Mouse (Mus musculus) liver, embryonic 14.5 days (tissue): ENCODE measurements around the gene Peli2. TPM values are rescaled to one million over a fixed set of nuclear protein-coding genes. Genes with fewer than 3 reads are reported as not detected.
A peak's percentile ranks its signal among the peaks of the same experiment; 100 is the strongest.

ENCODE experiments used
- ATAC-seq: fragments of 200-750 bp; cut with Nextera tagmentation; 2 replicates; pipeline ENCODE4 v1.8.0; 2017; ENCODE audit warnings: moderate number of reproducible peaks, mild to moderate bottlenecking, moderate library complexity; ENCODE audit not compliant: insufficient read depth
- DNase-seq, 3 experiments: peaks; one replicate each; pipeline ENCODE4 v3.0.0-alpha.2; 2012 to 2013; ENCODE audit warnings: low read depth in 3 of 3, low spot score in 3 of 3
- H3K27ac ChIP-seq: fragments of 300-500 bp; sonication (generic); 2 replicates; pipeline ENCODE4 v1.5.1; 2014; ENCODE audit warnings: moderate library complexity, mild to moderate bottlenecking, control low read depth, inconsistent platforms
- H3K27me3 ChIP-seq: fragments of 300-500 bp; sonication (generic); 2 replicates; pipeline ENCODE4 v1.6.1; 2014; ENCODE audit warnings: mild to moderate bottlenecking, low read length, moderate library complexity; ENCODE audit not compliant: control insufficient read depth, insufficient read depth
- H3K36me3 ChIP-seq: fragments of 300-500 bp; sonication (generic); replicated peaks from 2 replicates; pipeline ENCODE4 v1.6.1; 2014; ENCODE audit warnings: low read depth; ENCODE audit not compliant: control insufficient read depth, insufficient read depth
- H3K4me1 ChIP-seq, 2 experiments: fragments of 200-500 bp in 1 of 2; fragments of 300-500 bp in 1 of 2; sonication (generic) in 1 of 2; replicated peaks; 2 replicates each; pipeline ENCODE4 v1.6.1; 2012 to 2014; ENCODE audit warnings: antibody characterized with exemption in 1 of 2, inconsistent platforms in 1 of 2, low read length in 1 of 2; ENCODE audit not compliant: control insufficient read depth in 2 of 2, insufficient read depth in 2 of 2
- H3K4me2 ChIP-seq: fragments of 300-500 bp; sonication (generic); 2 replicates; pipeline ENCODE4 v1.6.1; 2014; ENCODE audit warnings: low read depth, mild to moderate bottlenecking, control low read depth, moderate library complexity
- H3K4me3 ChIP-seq, 2 experiments: fragments of 200-500 bp in 1 of 2; fragments of 300-500 bp in 1 of 2; sonication (generic) in 1 of 2; 2 replicates each; pipeline ENCODE4 v1.5.1; 2012 to 2014; ENCODE audit warnings: low read depth in 2 of 2, low read length in 2 of 2, mild to moderate bottlenecking in 2 of 2, control low read depth in 1 of 2, inconsistent platforms in 1 of 2, moderate library complexity in 1 of 2; ENCODE audit not compliant: insufficient read depth in 1 of 2
- H3K9ac ChIP-seq: fragments of 300-500 bp; sonication (generic); replicated peaks from 2 replicates; pipeline ENCODE4 v1.6.1; 2014; ENCODE audit warnings: mild to moderate bottlenecking, control low read depth, moderate library complexity
- H3K9me3 ChIP-seq: fragments of 300-500 bp; sonication (generic); 2 replicates; pipeline ENCODE4 v1.6.1; 2016; ENCODE audit warnings: low read length, mixed read lengths; ENCODE audit not compliant: control insufficient read depth
- CTCF ChIP-seq: IDR thresholded peaks from 2 replicates; pipeline ENCODE4 v1.5.1; 2016; ENCODE audit warnings: antibody characterized with exemption, low read depth, control low read depth
- EP300 ChIP-seq: IDR thresholded peaks from 2 replicates; pipeline ENCODE4 v1.6.1; 2016; ENCODE audit warnings: antibody characterized with exemption, low read depth
- WGBS: fragments of 180-500 bp; shearing (Covaris S2); extraction: QIAGEN DNeasy Blood & Tissue Kit; methylation state at CpG from one replicate; pipeline ENCODE4 v1.1.7; 2014; ENCODE audit not compliant: insufficient replicate concordance; 5-methylcytosine and 5-hydroxymethylcytosine counted together
- polyA plus RNA-seq, 2 experiments: library from polyadenylated mRNA; depleted of rRNA in 1 of 2; stranded (reverse) in 1 of 2; unstranded in 1 of 2; fragments of >200 nt; fragmentation: Nextera tagmentation in 1 of 2; extraction: Ambion mirVana in 1 of 2; gene quantifications; 2 replicates each; pipeline versions ENCODE4 v1.2.1 to v1.2.3; 2012 to 2014

The Peli2 gene
- polyA plus RNA-seq, 2 experiments = 0.68 to 0.70 TPM

GRCm38 (mm10) chr14:48135816-48136345 lies 15.3 kb downstream of the Peli2 start:
- DNase-seq (no peak), ATAC-seq (no peak)
- H3K9me3 ChIP-seq = no peaks in the 10 kb centered on the region
- H3K9ac ChIP-seq = no peak overlapping the region
- WGBS = 52% methylated on average over 11 of the region's 11 CpGs
- H3K27me3 ChIP-seq = no peaks in the 10 kb centered on the region
- H3K4me3 ChIP-seq = no peak overlapping the region
- no peak overlapping the region for H3K4me2 ChIP-seq
- no peaks in the 10 kb centered on the region for H3K36me3 ChIP-seq
- no peak overlapping the region for H3K27ac ChIP-seq
- peaks cover 2 to 32% of the 10 kb centered on the region in 2 experiments for H3K4me1 ChIP-seq
- no peak for TF ChIP-seq EP300
- no peak for TF ChIP-seq CTCF

DNA sequence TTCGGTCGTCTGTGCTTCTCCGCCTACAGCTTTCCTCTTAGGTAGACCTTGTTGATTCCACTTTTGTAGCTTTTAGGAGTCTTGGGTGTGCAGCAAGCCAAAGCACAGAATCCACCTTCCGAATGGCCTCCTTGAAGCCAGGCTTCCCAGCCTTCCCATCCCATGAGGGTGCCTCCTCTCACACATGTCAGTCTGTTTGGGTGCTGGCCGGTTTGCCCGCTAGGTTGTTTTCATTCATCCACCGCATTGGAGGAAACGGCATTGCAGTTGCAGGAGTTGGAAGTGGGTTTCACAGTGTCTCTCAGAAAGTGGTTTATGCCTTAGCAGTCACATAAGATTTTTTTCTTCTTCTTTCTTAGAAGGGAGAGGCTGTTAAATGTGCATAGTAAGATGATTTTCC lies 17.1 kb downstream of the Peli2 start:
- Histone ChIP-seq H3K27ac (no peak overlapping the region), H3K36me3 (no peaks in the 10 kb centered on the region), H3K9ac (no peak overlapping the region), H3K4me3 (no peak overlapping the region), H3K27me3 (no peaks in the 10 kb centered on the region), H3K4me1 (peaks cover 2 to 26% of the 10 kb centered on the region in 2 experiments), H3K4me2 (no peak overlapping the region), H3K9me3 (no peaks in the 10 kb centered on the region)
- TF ChIP-seq EP300 (no peak), CTCF (no peak)
- 31% methylated on average over 8 of the region's 8 CpGs for WGBS
- DNase-seq (no peak), ATAC-seq (no peak)

DNA sequence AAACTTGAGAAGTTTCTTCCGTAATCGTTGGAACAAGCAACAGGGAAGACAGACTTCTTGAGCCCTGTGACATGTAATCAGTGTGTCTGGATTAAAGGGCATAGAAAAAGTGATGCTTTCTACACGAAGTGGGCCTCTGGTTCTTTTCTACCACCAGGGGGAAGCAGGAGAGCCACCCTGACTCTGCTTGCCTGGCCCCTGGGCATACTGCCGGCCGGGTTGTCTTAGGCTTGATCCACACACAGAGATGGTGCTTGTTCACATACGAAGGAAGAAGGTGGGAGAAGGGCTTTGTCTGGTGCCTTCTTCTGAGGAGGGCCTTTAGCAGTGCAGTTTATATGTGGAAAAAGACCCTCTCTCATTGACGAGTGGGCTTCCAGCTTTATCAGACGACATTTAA lies 17.5 kb downstream of the Peli2 start:
- no peak for DNase-seq
- H3K9ac ChIP-seq = no peak overlapping the region
- no peak for ATAC-seq
- 35% methylated on average over 8 of the region's 8 CpGs for WGBS
- no peak overlapping the region for H3K4me3 ChIP-seq
- no peaks in the 10 kb centered on the region for H3K9me3 ChIP-seq
- peaks cover under 1 to 24% of the 10 kb centered on the region in 2 experiments for H3K4me1 ChIP-seq
- H3K36me3 ChIP-seq = no peaks in the 10 kb centered on the region
- no peak overlapping the region for H3K27ac ChIP-seq
- no peak overlapping the region for H3K4me2 ChIP-seq
- no peaks in the 10 kb centered on the region for H3K27me3 ChIP-seq
- TF ChIP-seq CTCF = peak; percentile 63
- no peak for TF ChIP-seq EP300

- no peak overlapping the region for H3K27ac ChIP-seq
- H3K4me1 ChIP-seq = peaks cover 0 to 15% of the 10 kb centered on the region in 2 experiments; a peak in 3 of 4 replicates
- no peak overlapping the region for H3K9ac ChIP-seq
- no peak overlapping the region for H3K4me2 ChIP-seq
- ATAC-seq = no peak
- H3K9me3 ChIP-seq = no peaks in the 10 kb centered on the region
- TF ChIP-seq CTCF (no peak), EP300 (no peak)
- no peaks in the 10 kb centered on the region for H3K36me3 ChIP-seq
- H3K27me3 ChIP-seq = no peaks in the 10 kb centered on the region
- WGBS = 45% methylated on average over 3 of the region's 3 CpGs
- no peak overlapping the region for H3K4me3 ChIP-seq
- DNase-seq = no peak
Observed at GRCm38 (mm10) chr14:48139409-48139808, 18.8 kb downstream of the Peli2 start.

DNA sequence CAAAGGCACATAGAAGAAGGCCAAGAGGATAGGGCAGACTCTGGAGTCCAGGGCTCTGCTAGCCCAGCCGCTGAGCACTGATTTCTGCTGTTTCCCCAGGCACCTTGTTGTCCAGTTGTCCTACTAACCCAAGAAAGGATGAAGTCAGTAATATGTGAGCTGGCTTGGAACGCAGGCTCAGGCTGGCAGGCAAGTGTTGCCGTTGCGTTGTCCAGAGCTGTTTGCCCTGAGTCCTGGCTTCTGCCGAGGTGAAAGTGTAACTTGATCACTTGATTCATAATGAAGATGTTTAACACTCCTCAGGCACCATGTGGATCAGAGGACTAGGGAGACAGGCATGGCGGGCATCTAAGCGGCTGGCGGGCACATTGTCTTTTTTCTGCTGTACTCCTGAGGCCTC lies 21.1 kb downstream of the Peli2 start:
- H3K4me3 ChIP-seq = no peak overlapping the region
- no peak for DNase-seq

More for the DNA sequence above, 21.1 kb downstream of the Peli2 start:
- H3K27ac ChIP-seq = no peak overlapping the region
- H3K9ac ChIP-seq = no peak overlapping the region
- no peaks in the 10 kb centered on the region for H3K36me3 ChIP-seq
- no peaks in the 10 kb centered on the region for H3K9me3 ChIP-seq
- no peaks in the 10 kb centered on the region for H3K27me3 ChIP-seq
- TF ChIP-seq EP300 (no peak), CTCF (no peak)
- ATAC-seq = no peak
- H3K4me2 ChIP-seq = no peak overlapping the region
- WGBS = 65% methylated on average over 8 of the region's 8 CpGs
- peaks cover 0 to 2% of the 10 kb centered on the region in 2 experiments; a peak in 1 of 4 replicates for H3K4me1 ChIP-seq
